Mouse (Mus musculus): Measurements from ENCODE around the gene Fam124b. TPM values are rescaled to one million over a fixed set of nuclear protein-coding genes. Genes with fewer than 3 reads are reported as not detected.

Fam124b gene
- polyA plus RNA-seq, 1 experiment from 2014 or later = 1.0 TPM

GRCm38 (mm10) chr1:80159586-80159985 is 58.7 kb downstream of the Fam124b start:
- H3K4me1 ChIP-seq (ENCODE audit: control insufficient read depth, insufficient read depth, low read length) = no peaks in the 10 kb centered on the region
- no peaks in the 10 kb centered on the region for H3K27me3 ChIP-seq (ENCODE audit: control insufficient read depth, insufficient read depth, low read length)
- H3K27ac ChIP-seq (ENCODE audit: low read depth, low read length) = no peak overlapping the region
- H3K36me3 ChIP-seq (ENCODE audit: control insufficient read depth, insufficient read depth, low read length) = no peaks in the 10 kb centered on the region
- H3K4me3 ChIP-seq (ENCODE audit: low read length) = no peak overlapping the region
- no peak for ATAC-seq (ENCODE audit: low FRiP score, low TSS enrichment)
- H3K9me3 ChIP-seq (ENCODE audit: control insufficient read depth, low read length) = no peaks in the 10 kb centered on the region
- no peak overlapping the region for H3K9ac ChIP-seq (ENCODE audit: low read depth, low read length)
- no peak overlapping the region for H3K4me2 ChIP-seq (replicated peaks; ENCODE audit: low read depth, low read length)

GRCm38 (mm10) chr1:80154902-80155301 is 63.4 kb downstream of the Fam124b start:
- Histone ChIP-seq H3K9me3 (ENCODE audit: control insufficient read depth, low read length) (no peaks in the 10 kb centered on the region), H3K27ac (ENCODE audit: low read depth, low read length) (no peak overlapping the region), H3K4me1 (ENCODE audit: control insufficient read depth, insufficient read depth, low read length) (no peaks in the 10 kb centered on the region), H3K9ac (ENCODE audit: low read depth, low read length) (no peak overlapping the region), H3K4me3 (ENCODE audit: low read length) (no peak overlapping the region), H3K36me3 (ENCODE audit: control insufficient read depth, insufficient read depth, low read length) (no peaks in the 10 kb centered on the region), H3K4me2 (replicated peaks; ENCODE audit: low read depth, low read length) (no peak overlapping the region), H3K27me3 (ENCODE audit: control insufficient read depth, insufficient read depth, low read length) (no peaks in the 10 kb centered on the region)
- 78% methylated on average over 1 of the region's 1 CpGs for whole genome bisulfite sequencing
- no peak for ATAC-seq (ENCODE audit: low FRiP score, low TSS enrichment)

- no peak for ATAC-seq (ENCODE audit: low FRiP score, low TSS enrichment)
- Histone ChIP-seq H3K9me3 (ENCODE audit: control insufficient read depth, low read length) (no peaks in the 10 kb centered on the region), H3K4me3 (ENCODE audit: low read length) (no peak overlapping the region), H3K9ac (ENCODE audit: low read depth, low read length) (no peak overlapping the region), H3K4me2 (replicated peaks; ENCODE audit: low read depth, low read length) (no peak overlapping the region), H3K36me3 (ENCODE audit: control insufficient read depth, insufficient read depth, low read length) (no peaks in the 10 kb centered on the region), H3K27ac (ENCODE audit: low read depth, low read length) (no peak overlapping the region), H3K4me1 (ENCODE audit: control insufficient read depth, insufficient read depth, low read length) (no peaks in the 10 kb centered on the region), H3K27me3 (ENCODE audit: control insufficient read depth, insufficient read depth, low read length) (no peaks in the 10 kb centered on the region)
- WGBS = 83% methylated on average over 7 of the region's 7 CpGs
These were observed 65.1 kb downstream of the Fam124b start for GRCm38 (mm10) chr1:80153125-80153716.

GRCm38 (mm10) chr1:80150681-80151080 is 67.6 kb downstream of the Fam124b start:
- H3K9me3 ChIP-seq (ENCODE audit: control insufficient read depth, low read length) = no peaks in the 10 kb centered on the region
- no peak overlapping the region for H3K4me3 ChIP-seq (ENCODE audit: low read length)
- no peak overlapping the region for H3K9ac ChIP-seq (ENCODE audit: low read depth, low read length)
- no peaks in the 10 kb centered on the region for H3K36me3 ChIP-seq (ENCODE audit: control insufficient read depth, insufficient read depth, low read length)
- H3K4me2 ChIP-seq (replicated peaks; ENCODE audit: low read depth, low read length) = no peak overlapping the region
- ATAC-seq (ENCODE audit: low FRiP score, low TSS enrichment) = no peak
- no peaks in the 10 kb centered on the region for H3K27me3 ChIP-seq (ENCODE audit: control insufficient read depth, insufficient read depth, low read length)
- H3K27ac ChIP-seq (ENCODE audit: low read depth, low read length) = no peak overlapping the region
- H3K4me1 ChIP-seq (ENCODE audit: control insufficient read depth, insufficient read depth, low read length) = no peaks in the 10 kb centered on the region

Other genes starting within 250 kb of the Fam124b start
- gene Cul3, start 122.0 kb upstream of the Fam124b start, polyA plus RNA-seq (2014; fragmentation: Nextera tagmentation; extraction: Ambion mirVana) = 64.7 and 75.7 TPM in 2 replicates
- gene Gm45261, start 243.0 kb upstream of the Fam124b start, polyA plus RNA-seq (2014; fragmentation: Nextera tagmentation; extraction: Ambion mirVana) = not detected in 2 replicates